Mouse (Mus musculus) bone marrow, adult 2 months (tissue): ENCODE measurements around the gene Arhgap22. TPM values are rescaled to one million over a fixed set of nuclear protein-coding genes. Genes with fewer than 3 reads are reported as not detected.

Experiments
- H3K27ac ChIP-seq: fragments of 200-500 bp; 2 replicates; pipeline ENCODE4 v1.5.1; 2012; ENCODE audit warnings: low read depth, mild to moderate bottlenecking, control low read depth, inconsistent platforms, low read length; ENCODE audit not compliant: control insufficient read depth, poor library complexity, insufficient read depth
- H3K4me1 ChIP-seq: fragments of 200-500 bp; 2 replicates; pipeline ENCODE4 v1.6.1; 2011; ENCODE audit warnings: low read length; ENCODE audit not compliant: control insufficient read depth, insufficient read depth
- H3K4me3 ChIP-seq: fragments of 200-500 bp; replicated peaks from 2 replicates; pipeline ENCODE3; 2011; ENCODE audit warnings: mild to moderate bottlenecking, low read depth, low read length, control low read depth; ENCODE audit not compliant: control insufficient read depth
- CTCF ChIP-seq: fragments of 200-500 bp; IDR thresholded peaks from 2 replicates; pipeline ENCODE4 v1.5.1; 2011; ENCODE audit warnings: low read length, control low read depth; ENCODE audit not compliant: control insufficient read depth, insufficient read depth
- POLR2A ChIP-seq: fragments of 200-500 bp; IDR thresholded peaks from 2 replicates; pipeline ENCODE4 v1.6.1; 2011; ENCODE audit warnings: low read depth, mild to moderate bottlenecking, control low read depth, low read length, borderline replicate concordance; ENCODE audit not compliant: control insufficient read depth
- WGBS: fragments of 180-500 bp; shearing (Covaris S2); methylation state at CpG from one replicate; pipeline ENCODE4 v1.1.7; 2018; 5-methylcytosine and 5-hydroxymethylcytosine counted together
- polyA plus RNA-seq: library from polyadenylated mRNA; stranded (reverse); fragments of >200 nt; gene quantifications from 2 replicates; pipeline ENCODE4 v1.2.4, GENCODE M21; 2011; ENCODE audit warnings: low replicate concordance; ENCODE audit not compliant: missing spikeins, insufficient read depth, insufficient read length

Gene Arhgap22
- polyA plus RNA-seq, 1 experiment, result 1.3 TPM

GRCm38 (mm10) chr14:33333833-33334232 lies 120.0 kb downstream of the Arhgap22 start:
- Histone ChIP-seq H3K4me1 (no peaks in the 10 kb centered on the region; the same call in 1 of the 2 replicates), H3K4me3 (no peak overlapping the region), H3K27ac (no peak overlapping the region)
- 60% methylated on average over 4 of the region's 4 CpGs for WGBS
- TF ChIP-seq CTCF (peak; percentile 84), POLR2A (no peak)

GRCm38 (mm10) chr14:33334402-33334801 lies 120.6 kb downstream of the Arhgap22 start:
- Histone ChIP-seq H3K27ac (no peak overlapping the region), H3K4me1 (no peaks in the 10 kb centered on the region; the same call in 1 of the 2 replicates), H3K4me3 (no peak overlapping the region)
- no peak for TF ChIP-seq POLR2A
- no peak for TF ChIP-seq CTCF
- 70% methylated on average over 4 of the region's 4 CpGs for WGBS

DNA sequence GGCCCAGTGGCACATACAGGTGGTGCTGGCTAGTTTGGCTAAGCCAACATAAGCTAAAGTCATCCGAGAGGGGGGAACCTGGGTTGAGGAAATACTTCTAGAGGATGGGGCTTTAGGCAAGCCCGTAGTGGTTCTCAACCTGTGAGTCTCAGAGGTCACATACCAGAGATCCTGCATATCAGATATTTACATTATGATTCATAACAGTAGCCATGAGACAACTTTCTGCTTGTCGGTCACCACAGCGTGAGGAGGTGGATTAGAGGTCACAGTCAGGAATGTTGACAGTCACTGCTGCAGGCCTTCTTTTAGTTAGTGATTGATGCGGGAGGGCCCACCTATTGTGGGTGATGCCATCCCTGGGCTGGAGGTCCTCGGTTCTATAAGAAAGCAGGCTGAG lies 121.9 kb downstream of the Arhgap22 start:
- H3K4me3 ChIP-seq, result no peak overlapping the region
- no peak for TF ChIP-seq CTCF
- TF ChIP-seq POLR2A, result no peak
- WGBS, result 77% methylated on average over 6 of the region's 6 CpGs
- H3K4me1 ChIP-seq, result no peaks in the 10 kb centered on the region; the same call in 1 of the 2 replicates
- H3K27ac ChIP-seq, result no peak overlapping the region

GRCm38 (mm10) chr14:33338684-33339083 lies 124.9 kb downstream of the Arhgap22 start:
- no peak overlapping the region for H3K4me3 ChIP-seq
- no peak overlapping the region for H3K27ac ChIP-seq
- no peaks in the 10 kb centered on the region; the same call in 1 of the 2 replicates for H3K4me1 ChIP-seq
- WGBS, result 62% methylated on average over 5 of the region's 5 CpGs
- no peak for TF ChIP-seq POLR2A
- TF ChIP-seq CTCF, result no peak

DNA sequence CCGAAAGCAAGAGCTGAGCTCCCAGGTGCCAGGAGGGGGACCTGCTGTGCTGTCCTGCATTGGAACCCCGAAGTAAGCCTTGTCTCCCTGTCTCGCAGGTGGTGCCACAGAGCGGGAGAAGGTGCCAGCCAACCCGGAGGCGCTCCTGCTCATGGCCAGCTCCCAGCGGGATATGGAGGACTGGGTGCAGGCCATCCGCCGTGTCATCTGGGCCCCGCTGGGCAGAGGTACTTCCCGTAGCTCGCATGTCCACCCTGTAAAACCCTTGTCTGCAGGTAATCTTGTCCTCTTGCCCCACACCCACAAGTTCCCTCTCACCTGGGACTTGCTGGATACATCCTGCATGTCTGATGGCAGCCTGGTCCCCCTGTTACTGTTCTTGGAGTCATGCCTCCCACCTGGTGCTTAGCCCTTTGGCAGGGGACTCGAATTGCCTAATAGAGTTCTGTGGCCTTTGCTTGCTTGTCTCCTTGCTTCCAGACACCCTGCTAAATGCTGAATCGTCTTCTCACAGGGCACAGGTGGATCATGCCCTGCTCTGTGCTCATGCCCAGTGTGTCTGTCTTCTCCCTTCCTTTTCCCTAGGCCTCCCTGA lies 129.4 kb downstream of the Arhgap22 start:
- whole genome bisulfite sequencing, result 82% methylated on average over 14 of the region's 14 CpGs
- Histone ChIP-seq H3K4me1 (no peaks in the 10 kb centered on the region), H3K27ac (no peak overlapping the region), H3K4me3 (no peak overlapping the region)
- TF ChIP-seq POLR2A (no peak), CTCF (no peak)

DNA sequence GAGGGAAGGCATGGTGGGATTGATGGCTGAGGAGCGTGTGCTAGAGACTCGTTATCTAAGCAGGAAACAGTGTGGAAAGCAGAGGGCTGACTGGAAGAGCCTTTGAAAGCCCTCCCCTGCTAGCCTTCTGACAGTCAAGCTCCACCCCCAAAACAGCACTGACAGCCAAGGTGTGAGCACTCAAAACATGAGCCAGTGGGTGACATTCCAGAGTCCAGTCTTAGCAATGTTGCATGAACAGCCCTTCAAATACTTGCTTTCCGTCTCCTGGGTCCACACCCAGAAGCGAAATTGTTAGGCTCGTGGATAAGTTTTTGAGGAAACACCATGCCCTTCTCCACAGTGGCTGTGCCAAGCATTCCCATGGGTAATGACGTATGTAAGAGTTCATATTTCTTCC lies 132.7 kb downstream of the Arhgap22 start:
- TF ChIP-seq CTCF, result no peak
- no peak for TF ChIP-seq POLR2A
- no peak overlapping the region for H3K27ac ChIP-seq
- 50% methylated on average over 6 of the region's 6 CpGs for WGBS
- H3K4me3 ChIP-seq, result no peak overlapping the region
- no peaks in the 10 kb centered on the region for H3K4me1 ChIP-seq

- TF ChIP-seq CTCF (no peak), POLR2A (no peak)
- Histone ChIP-seq H3K4me3 (no peak overlapping the region), H3K4me1 (no peaks in the 10 kb centered on the region), H3K27ac (no peak overlapping the region)
- 46% methylated on average over 4 of the region's 4 CpGs for WGBS
These were observed 133.9 kb downstream of the Arhgap22 start for GRCm38 (mm10) chr14:33347738-33348137.

GRCm38 (mm10) chr14:33348146-33348545 lies 134.3 kb downstream of the Arhgap22 start:
- Histone ChIP-seq H3K27ac (no peak overlapping the region), H3K4me1 (no peaks in the 10 kb centered on the region), H3K4me3 (no peak overlapping the region)
- no peak for TF ChIP-seq POLR2A
- TF ChIP-seq CTCF, result no peak
- WGBS, result 53% methylated on average over 1 of the region's 1 CpGs

GRCm38 (mm10) chr14:33351019-33351418 lies 137.2 kb downstream of the Arhgap22 start:
- H3K4me3 ChIP-seq, result no peak overlapping the region
- no peak for TF ChIP-seq POLR2A
- no peaks in the 10 kb centered on the region for H3K4me1 ChIP-seq
- no peak overlapping the region for H3K27ac ChIP-seq
- WGBS, result 3% methylated on average over 42 of the region's 42 CpGs

DNA sequence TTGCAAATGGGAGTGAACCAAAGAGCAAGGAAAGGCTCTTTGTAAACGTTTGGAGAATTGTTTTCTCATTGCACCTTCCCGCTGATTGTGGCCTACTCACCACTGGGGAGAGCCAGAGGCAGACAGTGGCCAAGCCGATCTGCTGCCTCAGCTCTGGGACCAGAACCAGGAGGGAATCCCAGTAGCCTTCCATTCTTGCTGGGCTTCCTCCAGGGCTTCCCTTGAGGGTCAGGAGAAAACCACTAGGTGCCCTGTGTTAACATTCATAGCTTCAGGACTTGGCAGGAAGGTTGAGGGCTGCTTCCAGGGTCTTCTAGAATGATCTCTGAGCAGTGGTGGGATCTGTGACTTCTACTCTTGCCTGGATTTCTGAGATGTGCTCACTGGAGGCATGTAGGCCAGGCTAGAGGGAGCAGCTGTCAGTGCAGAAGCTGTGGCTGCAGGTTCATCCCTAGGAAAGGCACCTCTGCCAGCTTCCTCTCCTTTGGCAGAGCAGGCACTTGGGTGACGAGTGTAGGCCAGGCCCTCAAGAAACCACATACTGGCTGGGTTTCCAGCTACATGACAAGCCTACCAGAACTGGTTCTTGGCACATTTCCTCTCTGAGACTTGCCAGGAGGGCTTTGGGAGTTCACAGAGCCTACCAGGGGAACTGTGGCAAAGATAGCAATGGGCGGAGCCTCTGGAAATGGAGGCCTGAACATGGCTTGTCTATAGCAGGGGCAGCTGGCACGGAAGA lies 138.3 kb downstream of the Arhgap22 start:
- no peak overlapping the region for H3K27ac ChIP-seq
- no peak overlapping the region for H3K4me3 ChIP-seq
- no peaks in the 10 kb centered on the region for H3K4me1 ChIP-seq
- WGBS, result 61% methylated on average over 6 of the region's 6 CpGs
- TF ChIP-seq CTCF (no peak), POLR2A (no peak)
